Mouse (Mus musculus) lung, postnatal 10 days (tissue): Measurements from ENCODE around the gene 4931422A03Rik.
"Not testable (repeated sequence)": the region's sequence is repeated elsewhere in the genome, so short reads cannot be mapped to it uniquely, and the experiment has no call there.

Experiments used
- DNase-seq: peaks from one replicate; pipeline ENCODE4 v3.0.0; 2021

4931422A03Rik gene

DNA sequence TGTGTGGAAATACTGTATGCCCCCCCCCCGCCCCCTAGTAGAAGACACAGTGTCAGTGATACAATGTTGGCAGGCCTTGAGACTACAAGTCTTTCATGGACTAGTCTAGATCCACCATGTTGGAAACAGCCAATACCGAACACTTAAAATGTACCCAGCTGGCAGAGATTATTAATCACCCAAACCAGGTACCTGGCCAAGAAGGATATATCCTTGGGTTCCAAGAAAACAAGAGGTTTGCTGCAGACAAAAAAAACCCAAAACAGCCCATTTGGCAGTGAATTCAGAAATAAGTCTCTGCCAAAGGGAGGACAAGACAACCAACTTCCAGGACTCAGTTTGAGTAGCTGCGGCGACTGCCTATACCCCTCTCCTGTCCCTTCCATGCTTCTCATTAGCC, 3.5 kb downstream of the 4931422A03Rik start:
- no peak for DNase-seq

GRCm38 (mm10) chr2:104023096-104023495, 5.1 kb downstream of the 4931422A03Rik start:
- no peak for DNase-seq

DNA sequence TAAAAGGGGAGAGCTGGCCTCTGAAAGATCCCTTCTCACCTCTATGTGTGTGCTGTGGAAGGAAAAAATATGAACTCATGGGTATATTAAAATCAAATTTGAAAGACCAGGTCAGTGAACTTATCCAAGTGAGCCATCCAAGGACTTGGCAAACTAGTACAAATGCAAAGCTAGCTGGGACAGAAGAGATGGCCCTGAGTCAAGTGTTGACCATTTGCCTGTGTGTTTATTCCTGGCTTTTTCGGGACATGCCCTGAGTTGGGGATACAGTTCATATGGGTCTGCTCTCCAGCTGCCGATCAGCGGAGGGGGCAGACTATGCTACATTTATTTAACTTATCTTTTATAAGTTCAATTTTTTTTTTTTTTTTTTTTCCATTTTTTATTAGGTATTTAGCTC, 19.3 kb downstream of the 4931422A03Rik start:
- DNase-seq = not testable (repeated sequence)

- DNase-seq = no peak
Observed at GRCm38 (mm10) chr2:104007793-104008519, 20.2 kb downstream of the 4931422A03Rik start.

- DNase-seq = peak; percentile 57
Observed at GRCm38 (mm10) chr2:104002711-104003413, 25.3 kb downstream of the 4931422A03Rik start.

- DNase-seq = no peak
Observed at GRCm38 (mm10) chr2:104001861-104002260, 26.3 kb downstream of the 4931422A03Rik start.

DNA sequence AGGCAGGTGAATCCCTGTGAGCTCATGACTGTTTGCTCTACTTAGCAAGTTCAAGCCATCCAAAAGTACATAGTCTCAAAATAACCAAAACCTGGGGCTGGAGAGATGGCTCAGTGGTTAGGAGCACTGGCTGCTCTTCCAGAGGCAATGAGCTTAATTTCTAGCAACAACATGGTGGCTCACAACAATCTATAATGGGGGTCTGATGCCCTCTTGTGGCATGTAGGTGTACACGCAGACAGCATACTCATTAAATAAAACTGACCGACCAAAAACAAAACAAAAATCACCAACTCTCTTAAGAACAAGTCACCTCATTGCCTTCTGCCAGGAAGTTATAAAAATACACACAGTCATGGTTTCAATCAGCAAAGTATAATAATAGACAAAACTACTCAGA, 27.1 kb downstream of the 4931422A03Rik start:
- peak; percentile 21 for DNase-seq

- DNase-seq = no peak
Observed at GRCm38 (mm10) chr2:103992618-103993332, 35.4 kb downstream of the 4931422A03Rik start.

GRCm38 (mm10) chr2:103992162-103992561, 36.0 kb downstream of the 4931422A03Rik start:
- no peak for DNase-seq

GRCm38 (mm10) chr2:103991303-103991702, 36.9 kb downstream of the 4931422A03Rik start:
- no peak for DNase-seq

GRCm38 (mm10) chr2:103989724-103990123, 38.4 kb downstream of the 4931422A03Rik start:
- DNase-seq = no peak

GRCm38 (mm10) chr2:103987595-103987994, 40.6 kb downstream of the 4931422A03Rik start:
- DNase-seq = not testable (repeated sequence)

DNA sequence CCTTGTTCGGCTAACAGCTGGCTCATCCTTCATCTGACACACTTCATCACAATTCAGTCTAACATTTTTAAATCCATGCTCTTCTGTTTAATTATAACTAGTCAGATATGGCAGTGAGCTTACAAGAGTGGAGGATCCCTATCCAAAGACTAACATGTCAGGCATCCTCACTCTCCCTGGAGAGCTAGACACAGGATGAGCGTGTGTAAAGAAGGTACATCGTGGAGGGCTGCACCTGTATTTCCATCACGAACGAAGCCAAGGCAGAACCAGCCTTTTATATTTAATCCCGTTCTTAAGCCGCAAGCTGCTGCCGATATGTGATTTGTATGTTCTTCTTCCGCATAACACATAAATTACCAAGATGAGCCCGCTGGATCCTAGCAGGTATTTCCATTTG, 45.0 kb downstream of the 4931422A03Rik start:
- DNase-seq = no peak

DNA sequence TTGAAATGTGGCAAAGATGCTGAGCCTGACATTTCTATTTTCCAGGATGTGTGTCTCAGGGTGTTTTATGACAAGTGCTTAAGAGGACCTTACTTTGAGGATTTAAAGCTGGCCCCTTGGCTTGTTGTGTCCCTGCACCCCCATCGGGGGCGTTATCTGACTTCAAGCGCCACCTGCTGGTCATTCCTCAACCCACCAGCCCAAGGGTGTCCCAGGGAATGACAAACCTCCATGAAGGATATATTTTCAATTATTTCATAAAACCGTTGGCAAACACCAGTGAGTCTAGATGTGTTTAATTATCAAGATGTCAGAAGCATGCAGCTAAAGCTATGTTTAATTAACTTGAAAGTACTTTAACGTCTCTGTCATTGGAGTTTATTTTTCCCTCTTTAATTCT, 45.9 kb downstream of the 4931422A03Rik start:
- DNase-seq = peak; percentile 87

DNA sequence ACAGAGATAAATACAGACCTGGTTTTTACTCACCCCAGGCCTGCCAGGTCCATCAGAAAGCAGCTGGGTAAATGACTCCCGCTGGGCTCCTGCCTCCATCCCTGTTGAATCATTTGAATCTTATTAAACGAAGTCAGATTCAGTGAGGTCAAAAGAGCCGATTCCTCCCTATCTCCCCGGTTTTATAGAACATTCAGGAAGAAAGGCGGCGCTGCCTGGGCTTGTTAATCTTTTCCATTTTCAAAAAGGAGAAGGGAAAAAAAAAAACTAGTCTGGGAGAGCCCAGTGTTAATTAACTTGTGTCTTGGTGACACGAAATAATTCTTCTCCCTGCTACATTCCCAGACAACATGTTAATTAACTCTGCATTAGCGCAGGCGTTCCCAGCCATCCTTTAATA, 50.4 kb downstream of the 4931422A03Rik start:
- no peak for DNase-seq

- no peak for DNase-seq
Observed at GRCm38 (mm10) chr2:103977216-103977615, 50.9 kb downstream of the 4931422A03Rik start.

GRCm38 (mm10) chr2:103975904-103976303, 52.3 kb downstream of the 4931422A03Rik start:
- DNase-seq = no peak

GRCm38 (mm10) chr2:103971838-103972237, 56.3 kb downstream of the 4931422A03Rik start:
- DNase-seq = no peak

- DNase-seq = no peak
Observed at GRCm38 (mm10) chr2:103970791-103971649, 57.1 kb downstream of the 4931422A03Rik start.

DNA sequence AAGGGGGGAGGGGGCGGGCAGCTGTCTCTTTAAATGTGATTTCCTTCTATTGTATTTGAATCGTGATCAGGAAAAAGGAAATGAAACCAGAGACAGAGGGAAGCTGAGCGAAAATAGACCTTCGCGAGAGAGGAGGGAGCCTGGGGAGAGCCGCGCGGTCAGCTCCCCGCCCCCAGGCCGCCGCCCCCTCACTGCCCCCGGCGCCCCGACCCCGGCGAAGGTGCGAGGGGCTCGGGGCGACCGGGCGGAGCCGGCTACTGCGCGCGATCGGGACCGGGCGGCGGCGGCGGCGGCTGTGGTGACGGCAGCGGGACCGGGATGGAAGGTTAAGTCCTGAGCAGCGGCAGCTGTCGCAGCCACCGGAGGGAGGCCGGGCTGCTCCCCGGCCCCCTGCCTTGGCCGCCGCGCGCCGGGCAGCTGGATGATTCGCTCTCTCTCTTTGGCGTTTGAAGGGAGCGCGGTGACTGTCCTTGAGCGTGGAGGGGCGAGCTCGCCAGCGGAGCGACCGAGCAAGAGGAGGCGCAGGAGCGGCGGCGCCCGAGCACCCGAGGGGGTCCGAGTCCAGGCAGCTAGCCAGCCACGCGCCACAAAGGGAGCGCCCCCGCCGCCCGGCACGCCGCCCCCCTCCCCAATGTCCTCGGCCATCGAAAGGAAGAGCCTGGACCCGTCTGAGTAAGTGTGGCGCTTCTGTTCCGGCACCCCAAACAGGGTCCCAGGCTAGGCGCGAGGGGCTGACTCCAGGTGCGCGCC, 57.9 kb downstream of the 4931422A03Rik start:
- DNase-seq = peak; percentile 67

DNA sequence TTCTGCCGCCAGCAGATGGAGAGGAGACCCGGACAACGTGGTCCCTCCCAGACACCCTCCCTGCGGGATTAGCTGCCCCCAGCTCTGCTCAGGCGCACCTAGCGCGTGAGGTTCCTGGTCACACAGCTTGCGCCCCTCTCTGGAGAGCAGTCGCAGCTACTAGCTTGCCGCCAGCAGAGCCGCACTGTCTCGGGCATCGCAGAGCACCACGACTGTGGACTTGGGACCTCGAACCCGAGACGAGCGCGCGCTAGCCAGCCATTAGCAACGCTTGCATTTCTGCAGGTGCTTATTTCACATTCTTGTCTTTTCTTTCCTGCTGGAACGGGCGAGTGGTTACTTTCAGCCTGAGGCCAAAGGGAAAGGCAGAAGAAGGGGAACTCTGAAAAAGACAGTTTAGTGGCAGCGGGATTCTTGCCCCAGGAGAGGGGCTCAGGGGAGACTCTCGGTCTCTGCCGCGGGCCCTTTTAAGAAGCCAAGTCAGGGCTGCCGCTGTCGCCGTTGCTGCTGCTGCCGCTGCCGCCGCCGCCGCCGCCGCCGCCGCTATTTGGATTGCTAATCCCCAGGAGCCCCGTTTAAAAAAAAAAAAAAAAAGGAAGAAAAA, 58.6 kb downstream of the 4931422A03Rik start:
- DNase-seq = peak; percentile 73
